8 mouse cellular contexts compared by ENCODE assay signal in the genomic region with DNA sequence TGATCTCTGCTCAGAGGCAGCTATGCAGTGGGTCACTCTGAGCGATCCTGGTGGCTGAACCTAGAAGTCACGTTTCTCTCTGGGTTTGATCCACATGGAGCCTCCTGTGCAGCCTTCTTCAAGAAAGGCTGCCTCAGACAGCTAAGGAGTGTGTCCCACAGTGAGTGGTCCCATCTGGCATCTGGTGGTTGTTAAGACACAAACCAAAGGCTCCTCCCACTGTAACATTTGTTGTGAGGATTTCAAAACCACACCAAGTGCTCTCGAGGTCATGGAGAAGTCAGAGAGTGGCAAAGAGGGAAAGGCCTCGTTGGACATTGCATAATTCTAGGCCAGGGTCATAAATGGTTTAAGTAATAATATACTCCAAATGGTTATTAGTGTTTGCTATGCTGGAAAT. TPM values are rescaled to one million over a fixed set of nuclear protein-coding genes. Genes with fewer than 3 reads are reported as not detected.
A peak's percentile ranks its signal among the peaks of the same experiment; 100 is the strongest.
DNase-seq lines count a peak whose midpoint lies in the region; ATAC-seq lines count a peak whose summit lies in the region.

No protein-coding gene starts in this region.

- no peaks in the 10 kb centered on the region for H3K27me3 ChIP-seq in neural tube, embryonic 15.5 days (replicated peaks)
- no peaks in the 10 kb centered on the region for H3K27me3 ChIP-seq in hindbrain, embryonic 16.5 days (replicated peaks; ENCODE audit: control insufficient read depth, insufficient read depth, low read length)
- H3K27me3 ChIP-seq in liver, embryonic 16.5 days (ENCODE audit: control insufficient read depth, insufficient read depth, low read depth, low read length) = no peaks in the 10 kb centered on the region
- H3K27me3 ChIP-seq in stomach, embryonic 16.5 days (ENCODE audit: control insufficient read depth, insufficient read depth, low read length) = no peaks in the 10 kb centered on the region

- H3K9ac ChIP-seq in neural tube, embryonic 15.5 days (replicated peaks) = no peak overlapping the region
- H3K9ac ChIP-seq in hindbrain, embryonic 16.5 days (ENCODE audit: low read depth, low read length) = no peak overlapping the region
- no peak overlapping the region for H3K9ac ChIP-seq in liver, embryonic 16.5 days (ENCODE audit: low read depth, low read length)
- H3K9ac ChIP-seq in stomach, embryonic 16.5 days (ENCODE audit: low read length) = peak overlapping the region; percentile 52; the same call in 1 of the 2 replicates

- WGBS in neural tube, embryonic 15.5 days = 20% methylated on average over 4 of the region's 4 CpGs
- 26% methylated on average over 4 of the region's 4 CpGs for WGBS in hindbrain, embryonic 16.5 days
- WGBS in liver, embryonic 16.5 days (ENCODE audit: insufficient replicate concordance) = 6% methylated on average over 4 of the region's 4 CpGs
- WGBS in stomach, embryonic 16.5 days = 11% methylated on average over 4 of the region's 4 CpGs

- ATAC-seq in neural tube, embryonic 15.5 days (ENCODE audit: low FRiP score) = no peak
- ATAC-seq in hindbrain, embryonic 16.5 days = 0 out of 2 replicates have a peak, but pooled peaks have one; percentile 29
- ATAC-seq in liver, embryonic 16.5 days (ENCODE audit: low read depth) = peak; percentile 49
- 0 out of 2 replicates have a peak, but pooled peaks have one; percentile 31 for ATAC-seq in stomach, embryonic 16.5 days (ENCODE audit: insufficient read depth, low FRiP score)

- no peak overlapping the region for H3K4me3 ChIP-seq in neural tube, embryonic 15.5 days (replicated peaks)
- no peak overlapping the region for H3K4me3 ChIP-seq in hindbrain, embryonic 16.5 days (ENCODE audit: low read length)
- H3K4me3 ChIP-seq in liver, embryonic 16.5 days (ENCODE audit: low read depth, low read length) = no peak overlapping the region
- no peak overlapping the region for H3K4me3 ChIP-seq in stomach, embryonic 16.5 days (replicated peaks; ENCODE audit: low read length)

- H3K4me2 ChIP-seq in neural tube, embryonic 15.5 days = no peak overlapping the region
- no peak overlapping the region for H3K4me2 ChIP-seq in hindbrain, embryonic 16.5 days (ENCODE audit: low read length)
- no peak overlapping the region for H3K4me2 ChIP-seq in liver, embryonic 16.5 days (ENCODE audit: low read depth, low read length)
- no peak overlapping the region for H3K4me2 ChIP-seq in stomach, embryonic 16.5 days (ENCODE audit: low read depth, low read length)

- H3K9me3 ChIP-seq in neural tube, embryonic 15.5 days (replicated peaks) = no peaks in the 10 kb centered on the region
- H3K9me3 ChIP-seq in hindbrain, embryonic 16.5 days (ENCODE audit: control insufficient read depth, low read length) = no peaks in the 10 kb centered on the region
- no peaks in the 10 kb centered on the region for H3K9me3 ChIP-seq in liver, embryonic 16.5 days (replicated peaks; ENCODE audit: control insufficient read depth, low read length)
- no peaks in the 10 kb centered on the region for H3K9me3 ChIP-seq in stomach, embryonic 16.5 days (replicated peaks; ENCODE audit: control insufficient read depth, low read length)

- no peak overlapping the region for H3K27ac ChIP-seq in neural tube, embryonic 15.5 days (replicated peaks)
- no peak overlapping the region for H3K27ac ChIP-seq in hindbrain, embryonic 16.5 days (ENCODE audit: low read depth, low read length)
- H3K27ac ChIP-seq in liver, embryonic 16.5 days (ENCODE audit: low read length) = no peak overlapping the region
- H3K27ac ChIP-seq in stomach, embryonic 16.5 days (ENCODE audit: low read length) = peak overlapping the region; percentile 58; the same call in 1 of the 2 replicates

- peak; percentile 39 for DNase-seq in neural tube, embryonic 10.5 days (ENCODE audit: extremely low spot score, low spot score)
- no peak for DNase-seq in testis, postnatal 14 days (ENCODE audit: low spot score)
- DNase-seq in urinary bladder, adult 2 months (ENCODE audit: low spot score) = no peak
- no peak for DNase-seq in frontal cortex, adult 2 months (ENCODE audit: extremely low spot score in 1 of 2, low spot score in 1 of 2)

- no peaks in the 10 kb centered on the region for H3K36me3 ChIP-seq in neural tube, embryonic 15.5 days
- no peaks in the 10 kb centered on the region for H3K36me3 ChIP-seq in hindbrain, embryonic 16.5 days (ENCODE audit: control insufficient read depth, insufficient read depth, low read length)
- no peaks in the 10 kb centered on the region for H3K36me3 ChIP-seq in liver, embryonic 16.5 days (ENCODE audit: control insufficient read depth, insufficient read depth)
- H3K36me3 ChIP-seq in stomach, embryonic 16.5 days (ENCODE audit: control insufficient read depth, insufficient read depth, low read length) = no peaks in the 10 kb centered on the region

- H3K4me1 ChIP-seq in neural tube, embryonic 15.5 days = peaks cover 30% of the 10 kb centered on the region
- H3K4me1 ChIP-seq in hindbrain, embryonic 16.5 days (ENCODE audit: control insufficient read depth, insufficient read depth, low read depth, low read length) = peaks cover 9% of the 10 kb centered on the region
- H3K4me1 ChIP-seq in liver, embryonic 16.5 days (ENCODE audit: control insufficient read depth, low read depth, low read length) = peaks cover 16% of the 10 kb centered on the region
- H3K4me1 ChIP-seq in stomach, embryonic 16.5 days (ENCODE audit: control insufficient read depth, insufficient read depth, low read length) = peaks cover 39% of the 10 kb centered on the region

RNA-seq across cellular contexts. Expression of a gene that starts 19.6 kb away (rescaled TPM):
- 59.7 and 62.7 TPM in 2 replicates for polyA plus RNA-seq in neural tube, embryonic 15.5 days (2015; fragmentation: Nextera tagmentation; extraction: Ambion mirVana)
- polyA plus RNA-seq in hindbrain, embryonic 16.5 days (2015; fragmentation: Nextera tagmentation; extraction: Ambion mirVana) = 33.8 and 40.2 TPM in 2 replicates
- polyA plus RNA-seq in liver, embryonic 16.5 days (2015; fragmentation: Nextera tagmentation; extraction: Ambion mirVana) = 12.3 and 13.3 TPM in 2 replicates
- 47.4 and 49.3 TPM in 2 replicates for polyA plus RNA-seq in stomach, embryonic 16.5 days (2015; fragmentation: Nextera tagmentation; extraction: Ambion mirVana)
- polyA plus RNA-seq in urinary bladder, adult 2 months (2012; rRNA removed) = 57.3 and 74.4 TPM in 2 replicates
- 27.9 and 33.2 TPM in 2 replicates for polyA plus RNA-seq in frontal cortex, adult 2 months (2012; rRNA removed)
